ENCODE assay signal across 25 mouse cellular contexts in the genomic region with DNA sequence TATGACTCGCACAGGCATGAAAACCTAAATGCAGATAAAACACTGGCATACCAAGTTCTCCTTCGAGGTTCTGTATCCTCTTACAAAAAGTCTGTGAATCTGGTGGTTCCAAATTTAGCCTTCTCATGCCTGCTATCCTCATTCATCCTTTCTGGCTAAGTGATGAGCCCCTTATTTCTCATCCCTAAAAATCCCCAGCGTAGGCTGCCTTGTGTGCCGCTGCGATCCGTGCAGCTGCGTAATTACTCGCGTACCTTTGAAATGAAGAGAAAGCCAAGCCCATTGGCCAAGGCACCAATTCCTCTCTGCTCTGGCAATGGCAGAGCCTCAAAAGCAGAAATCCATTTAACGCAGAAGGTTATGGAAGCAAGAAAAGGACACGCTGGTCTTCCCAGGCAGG. TPM values are rescaled to one million over a fixed set of nuclear protein-coding genes. Genes with fewer than 3 reads are reported as not detected.
"Had no signal": no experiment of that assay in that cellular context is flagged by ENCODE, and none has a peak within 500 bp of the region (broad histone marks: within the 10 kb centered on the region; RNA-seq: fewer than 3 reads in every experiment).

No protein-coding gene starts in this region.

- H3K36me3 ChIP-seq: liver, embryonic 15.5 days; lung, embryonic 15.5 days; neural tube, embryonic 12.5 days had no signal

- H3K4me3 ChIP-seq: liver, embryonic 15.5 days; lung, embryonic 15.5 days; megakaryocyte, embryonic 14.5 days; midbrain, embryonic 15.5 days; neural tube, embryonic 12.5 days had no signal

- ATAC-seq: liver, postnatal 0 days; lung, postnatal 0 days; midbrain, embryonic 15.5 days had no signal

- DNase-seq: liver, postnatal 0 days; lung, adult 2 months; lung, postnatal 14 days; lung, postnatal 36 days; retina, postnatal 1 day; right cerebral cortex, adult 18-20 months; right cerebral cortex, postnatal 25 days; right cerebral cortex, postnatal 4 days; spleen, adult 18-20 months; thymus, adult 18-20 months; thymus, postnatal 14 days; thymus, postnatal 36 days had no signal

- H3K4me1 ChIP-seq: liver, embryonic 15.5 days; lung, embryonic 15.5 days; midbrain, embryonic 15.5 days; neural tube, embryonic 12.5 days had no signal

- H3K9me3 ChIP-seq: liver, embryonic 15.5 days; lung, embryonic 15.5 days; midbrain, embryonic 15.5 days; neural tube, embryonic 12.5 days had no signal

- H3K27ac ChIP-seq: liver, embryonic 15.5 days; lung, embryonic 15.5 days; macrophage; midbrain, embryonic 15.5 days; neural tube, embryonic 12.5 days had no signal

- H3K4me2 ChIP-seq: liver, embryonic 15.5 days; lung, embryonic 15.5 days; midbrain, embryonic 11.5 days; midbrain, embryonic 15.5 days; neural tube, embryonic 12.5 days had no signal

- H3K9ac ChIP-seq: liver, embryonic 15.5 days; liver, postnatal 0 days; lung, embryonic 15.5 days; midbrain, embryonic 15.5 days; neural tube, embryonic 12.5 days had no signal

RNA-seq across cellular contexts. Expression of gene Nt5c1a, which starts 7.5 kb away (rescaled TPM):
- polyA plus RNA-seq: liver, embryonic 15.5 days; liver, postnatal 0 days; lung, embryonic 15.5 days; macrophage; midbrain, embryonic 11.5 days; midbrain, embryonic 15.5 days; neural tube, embryonic 14.5 days; small intestine, adult 2 months; stomach, embryonic 14.5 days; stomach, embryonic 16.5 days; thymus, postnatal 0 days had no signal

RNA-seq across cellular contexts. Expression of gene Hpcal4, which starts 10.8 kb away (rescaled TPM):
- polyA plus RNA-seq: liver, embryonic 15.5 days; liver, postnatal 0 days; macrophage had no signal

RNA-seq across cellular contexts. Expression of gene Heyl, which starts 39.6 kb away (rescaled TPM):
- polyA plus RNA-seq: macrophage had no signal
